Comparison of ENCODE assay signal across 14 mouse cellular contexts in the genomic region with DNA sequence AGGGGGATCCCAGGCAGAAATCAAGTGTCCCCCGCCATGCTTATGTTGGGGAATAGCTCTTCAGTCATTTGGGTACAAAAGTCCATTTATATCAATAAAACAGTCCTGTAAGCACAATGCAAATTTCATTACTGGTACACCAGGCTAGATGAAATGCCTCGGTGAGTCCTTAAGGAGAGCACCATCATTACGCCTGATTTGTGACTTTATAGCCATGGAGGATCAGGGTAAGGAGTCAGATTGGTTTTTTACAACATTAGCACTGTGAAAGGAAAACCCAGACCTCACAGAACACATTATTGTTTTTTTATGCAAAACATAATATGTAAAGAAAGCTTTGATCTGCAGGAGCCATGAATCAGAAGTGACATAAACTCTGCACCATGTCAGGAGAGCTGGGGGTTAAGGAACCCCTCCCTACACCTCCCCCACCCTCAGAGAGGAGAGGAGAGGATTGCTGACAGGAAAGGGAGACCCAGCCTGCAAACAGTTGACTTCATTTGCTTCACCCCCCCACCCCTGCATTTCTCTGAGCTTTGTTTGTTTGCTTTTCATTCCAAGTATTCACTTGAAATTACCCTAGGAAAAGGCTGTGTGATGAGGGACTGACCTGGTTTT.
"Had no signal": no experiment of that assay in that cellular context is flagged by ENCODE, and none has a peak within 500 bp of the region (broad histone marks: within the 10 kb centered on the region; RNA-seq: fewer than 3 reads in every experiment).

No protein-coding gene starts in this region.

- H3K36me3 ChIP-seq: limb, embryonic 15.5 days; liver, embryonic 12.5 days had no signal

- ATAC-seq: liver, embryonic 12.5 days; midbrain, embryonic 16.5 days had no signal

- H3K27ac ChIP-seq: limb, embryonic 15.5 days; liver, embryonic 12.5 days; macrophage had no signal

- H3K9ac ChIP-seq: limb, embryonic 15.5 days; liver, embryonic 12.5 days; lung, embryonic 14.5 days had no signal

- H3K9me3 ChIP-seq: limb, embryonic 15.5 days; liver, embryonic 12.5 days had no signal

- DNase-seq: kidney, adult 11 months; kidney, adult 9 months; layer of hippocampus, adult 9-11 months; layer of hippocampus, postnatal 36 days; lung, embryonic 14.5 days; lung, postnatal 10 days; right cerebral cortex, postnatal 14 days; thymus, postnatal 4 days had no signal

- H3K4me3 ChIP-seq: limb, embryonic 15.5 days; liver, embryonic 12.5 days; megakaryocyte, embryonic 14.5 days had no signal

- H3K27me3 ChIP-seq: limb, embryonic 15.5 days; liver, embryonic 12.5 days; megakaryocyte, embryonic 14.5 days had no signal

- H3K4me1 ChIP-seq: limb, embryonic 15.5 days; liver, embryonic 12.5 days; megakaryocyte, embryonic 14.5 days had no signal

- H3K4me2 ChIP-seq: limb, embryonic 15.5 days; liver, embryonic 12.5 days; lung, embryonic 14.5 days; midbrain, embryonic 11.5 days had no signal
